Mouse (Mus musculus): ENCODE results near the gene Tmem107. TPM values are rescaled to one million over a fixed set of nuclear protein-coding genes. Genes with fewer than 3 reads are reported as not detected.
A peak's percentile ranks its signal among the peaks of the same experiment; 100 is the strongest.

The Tmem107 gene
- total and polyA plus RNA-seq, 2 experiments from 2014 or later: 28.6 to 135 TPM

GRCm38 (mm10) chr11:69063413-69064201 is 7.0 kb upstream of the Tmem107 start:
- DNase-seq (ENCODE audit: low spot score) (peak; percentile 84), ATAC-seq (peak; percentile 36; the same call in 1 of the 2 replicates)
- TF ChIP-seq CTCF (IDR thresholded peaks at IDR 0.05; ENCODE audit: low read depth): no peak
- Histone ChIP-seq H3K9me3 (ENCODE audit: low read length) (no peaks in the 10 kb centered on the region), H3K9ac (replicated peaks; ENCODE audit: low read length) (peak overlapping the region; percentile 63), H3K4me1 (ENCODE audit: insufficient read depth, low read length) (peaks cover 23% of the 10 kb centered on the region), H3K27ac (peak overlapping the region; percentile 68), H3K36me3 (ENCODE audit: insufficient read depth, low read length) (no peaks in the 10 kb centered on the region), H3K4me3 (ENCODE audit: low read length) (peak overlapping the region; percentile 64), H3K4me2 (ENCODE audit: low read depth, low read length) (peak overlapping the region; percentile 89), H3K27me3 (ENCODE audit: insufficient read depth, low read length) (no peaks in the 10 kb centered on the region)
- under 1% methylated on average over 31 of the region's 31 CpGs for WGBS

- ATAC-seq (no peak), DNase-seq (ENCODE audit: low spot score) (no peak)
Observed at GRCm38 (mm10) chr11:69064259-69065133, 6.1 kb upstream of the Tmem107 start.

GRCm38 (mm10) chr11:69065394-69065925 is 5.1 kb upstream of the Tmem107 start:
- 65% methylated on average over 3 of the region's 3 CpGs for whole genome bisulfite sequencing
- Histone ChIP-seq H3K36me3 (ENCODE audit: insufficient read depth, low read length) (no peaks in the 10 kb centered on the region), H3K4me3 (ENCODE audit: low read length) (no peak overlapping the region), H3K4me1 (ENCODE audit: insufficient read depth, low read length) (peaks cover 26% of the 10 kb centered on the region), H3K9ac (replicated peaks; ENCODE audit: low read length) (no peak overlapping the region), H3K9me3 (ENCODE audit: low read length) (no peaks in the 10 kb centered on the region), H3K27ac (no peak overlapping the region), H3K4me2 (ENCODE audit: low read depth, low read length) (no peak overlapping the region; the same call in 1 of the 2 replicates), H3K27me3 (ENCODE audit: insufficient read depth, low read length) (no peaks in the 10 kb centered on the region)
- ATAC-seq (no peak), DNase-seq (ENCODE audit: low spot score) (no peak)
- TF ChIP-seq CTCF (IDR thresholded peaks at IDR 0.05; ENCODE audit: low read depth): no peak

More at GRCm38 (mm10) chr11:69064259-69065133, 6.1 kb upstream of the Tmem107 start:
- Histone ChIP-seq H3K9ac (replicated peaks; ENCODE audit: low read length) (peak overlapping the region; percentile 63; the same call in 1 of the 2 replicates), H3K27ac (no peak overlapping the region), H3K9me3 (ENCODE audit: low read length) (no peaks in the 10 kb centered on the region), H3K27me3 (ENCODE audit: insufficient read depth, low read length) (no peaks in the 10 kb centered on the region), H3K36me3 (ENCODE audit: insufficient read depth, low read length) (no peaks in the 10 kb centered on the region), H3K4me2 (ENCODE audit: low read depth, low read length) (peak overlapping the region; percentile 89), H3K4me3 (ENCODE audit: low read length) (peak overlapping the region; percentile 64), H3K4me1 (ENCODE audit: insufficient read depth, low read length) (peaks cover 23% of the 10 kb centered on the region)
- no peak for TF ChIP-seq CTCF (IDR thresholded peaks at IDR 0.05; ENCODE audit: low read depth)
- 52% methylated on average over 9 of the region's 9 CpGs for WGBS

- peaks cover 22% of the 10 kb centered on the region for H3K4me1 ChIP-seq (ENCODE audit: insufficient read depth, low read length)
- TF ChIP-seq CTCF (IDR thresholded peaks at IDR 0.05; ENCODE audit: low read depth): no peak
- no peaks in the 10 kb centered on the region for H3K27me3 ChIP-seq (ENCODE audit: insufficient read depth, low read length)
- peak overlapping the region; percentile 65; the same call in 1 of the 2 replicates for H3K27ac ChIP-seq
- DNase-seq (ENCODE audit: low spot score): peak; percentile 73
- peak overlapping the region; percentile 78 for H3K4me2 ChIP-seq (ENCODE audit: low read depth, low read length)
- peak overlapping the region; percentile 44 for H3K9ac ChIP-seq (replicated peaks; ENCODE audit: low read length)
- 1% methylated on average over 29 of the region's 29 CpGs for WGBS
- no peak for ATAC-seq
- H3K4me3 ChIP-seq (ENCODE audit: low read length): peak overlapping the region; percentile 43
- H3K36me3 ChIP-seq (ENCODE audit: insufficient read depth, low read length): no peaks in the 10 kb centered on the region
- H3K9me3 ChIP-seq (ENCODE audit: low read length): no peaks in the 10 kb centered on the region
Observed at GRCm38 (mm10) chr11:69066163-69066861, 4.3 kb upstream of the Tmem107 start.

- Histone ChIP-seq H3K4me2 (ENCODE audit: low read depth, low read length) (peak overlapping the region; percentile 78), H3K9me3 (ENCODE audit: low read length) (no peaks in the 10 kb centered on the region), H3K27ac (peak overlapping the region; percentile 21; the same call in 1 of the 2 replicates), H3K27me3 (ENCODE audit: insufficient read depth, low read length) (no peaks in the 10 kb centered on the region), H3K4me1 (ENCODE audit: insufficient read depth, low read length) (peaks cover 19% of the 10 kb centered on the region; the same call in 1 of the 2 replicates), H3K36me3 (ENCODE audit: insufficient read depth, low read length) (no peaks in the 10 kb centered on the region), H3K4me3 (ENCODE audit: low read length) (peak overlapping the region; percentile 43), H3K9ac (replicated peaks; ENCODE audit: low read length) (peak overlapping the region; percentile 44; the same call in 1 of the 2 replicates)
- TF ChIP-seq CTCF (IDR thresholded peaks at IDR 0.05; ENCODE audit: low read depth): peak; percentile 88
- 9% methylated on average over 8 of the region's 8 CpGs for WGBS
- ATAC-seq (no peak), DNase-seq (ENCODE audit: low spot score) (peak; percentile 93)
Observed at GRCm38 (mm10) chr11:69066956-69067355, 3.6 kb upstream of the Tmem107 start.

- Histone ChIP-seq H3K9me3 (ENCODE audit: low read length) (no peaks in the 10 kb centered on the region), H3K27ac (no peak overlapping the region), H3K4me3 (ENCODE audit: low read length) (no peak overlapping the region), H3K27me3 (ENCODE audit: insufficient read depth, low read length) (no peaks in the 10 kb centered on the region), H3K4me2 (ENCODE audit: low read depth, low read length) (no peak overlapping the region), H3K36me3 (ENCODE audit: insufficient read depth, low read length) (no peaks in the 10 kb centered on the region), H3K9ac (replicated peaks; ENCODE audit: low read length) (no peak overlapping the region), H3K4me1 (ENCODE audit: insufficient read depth, low read length) (peaks cover 18% of the 10 kb centered on the region; the same call in 1 of the 2 replicates)
- no peak for DNase-seq (ENCODE audit: low spot score)
- 59% methylated on average over 6 of the region's 6 CpGs for WGBS
- no peak for ATAC-seq
- no peak for TF ChIP-seq CTCF (IDR thresholded peaks at IDR 0.05; ENCODE audit: low read depth)
Observed at GRCm38 (mm10) chr11:69067601-69068000, 3.0 kb upstream of the Tmem107 start.
